Mouse (Mus musculus) cerebellum, adult 2 months (tissue): Measurements from ENCODE around the gene C1qb. TPM values are rescaled to one million over a fixed set of nuclear protein-coding genes. Genes with fewer than 3 reads are reported as not detected.

Experiments used
- DNase-seq, 2 experiments: peaks; one replicate each; pipeline ENCODE4 v3.0.0; 2021
- H3K27ac ChIP-seq: fragments of 200-500 bp; 2 replicates; pipeline ENCODE4 v1.5.1; 2012; ENCODE audit warnings: low read length, control low read depth, inconsistent platforms; ENCODE audit not compliant: insufficient read depth
- H3K27me3 ChIP-seq: fragments of 200-500 bp; 2 replicates; pipeline ENCODE4 v1.6.1; 2012; ENCODE audit warnings: inconsistent platforms, mild to moderate bottlenecking, low read length, moderate library complexity; ENCODE audit not compliant: control insufficient read depth, insufficient read depth
- H3K4me1 ChIP-seq: fragments of 200-500 bp; 2 replicates; pipeline ENCODE4 v1.6.1; 2011; ENCODE audit warnings: low read length; ENCODE audit not compliant: control insufficient read depth, insufficient read depth
- H3K4me3 ChIP-seq: fragments of 200-500 bp; replicated peaks from 2 replicates; pipeline ENCODE3; 2011; ENCODE audit warnings: mild to moderate bottlenecking, low read depth, low read length, control low read depth; ENCODE audit not compliant: insufficient read depth
- CTCF ChIP-seq: fragments of 200-500 bp; IDR thresholded peaks from 2 replicates; pipeline ENCODE4 v1.5.1; 2011; ENCODE audit warnings: low read depth, mild to moderate bottlenecking, control low read depth, low read length, moderate library complexity, borderline replicate concordance; ENCODE audit not compliant: insufficient read depth
- POLR2A ChIP-seq: fragments of 200-500 bp; IDR thresholded peaks from 2 replicates; pipeline ENCODE4 v1.6.1; 2011; ENCODE audit warnings: low read length, control low read depth, borderline replicate concordance; ENCODE audit not compliant: insufficient read depth
- WGBS: fragments of 180-500 bp; shearing (Covaris S2); methylation state at CpG from one replicate; pipeline ENCODE4 v1.1.7; 2018; 5-methylcytosine and 5-hydroxymethylcytosine counted together
- polyA plus RNA-seq: library from polyadenylated mRNA; depleted of rRNA; stranded (reverse); fragments of >200 nt; gene quantifications from 2 replicates; pipeline ENCODE4 v1.2.3, GENCODE M21; 2012

The C1qb gene
- polyA plus RNA-seq, 1 experiment: 46.8 TPM

DNA sequence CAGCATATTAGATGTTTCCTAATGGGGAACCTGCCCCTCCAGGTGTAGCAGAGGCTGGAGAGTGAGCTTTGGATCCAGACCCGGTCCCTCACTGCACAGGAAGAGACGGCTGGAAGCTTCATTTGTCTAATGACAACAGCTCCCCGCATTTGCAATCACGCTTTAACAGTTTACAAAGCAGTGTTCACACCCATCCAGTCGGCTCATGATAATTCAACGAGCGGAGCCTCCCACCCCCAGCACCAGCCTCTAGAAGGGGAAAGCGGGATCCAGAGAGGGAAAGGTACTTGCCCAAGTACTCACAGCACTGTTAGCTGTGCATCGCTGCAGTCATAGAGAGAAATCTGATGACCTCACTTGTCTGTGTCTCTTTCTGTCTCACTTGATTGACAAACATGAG is 47.5 kb downstream of the C1qb start:
- WGBS: 82% methylated on average over 9 of the region's 9 CpGs
- no peak overlapping the region for H3K27ac ChIP-seq
- H3K4me1 ChIP-seq: peaks cover 6% of the 10 kb centered on the region; the same call in 1 of the 2 replicates
- TF ChIP-seq CTCF (no peak), POLR2A (no peak)
- no peaks in the 10 kb centered on the region for H3K27me3 ChIP-seq
- no peak for DNase-seq
- H3K4me3 ChIP-seq: no peak overlapping the region

DNA sequence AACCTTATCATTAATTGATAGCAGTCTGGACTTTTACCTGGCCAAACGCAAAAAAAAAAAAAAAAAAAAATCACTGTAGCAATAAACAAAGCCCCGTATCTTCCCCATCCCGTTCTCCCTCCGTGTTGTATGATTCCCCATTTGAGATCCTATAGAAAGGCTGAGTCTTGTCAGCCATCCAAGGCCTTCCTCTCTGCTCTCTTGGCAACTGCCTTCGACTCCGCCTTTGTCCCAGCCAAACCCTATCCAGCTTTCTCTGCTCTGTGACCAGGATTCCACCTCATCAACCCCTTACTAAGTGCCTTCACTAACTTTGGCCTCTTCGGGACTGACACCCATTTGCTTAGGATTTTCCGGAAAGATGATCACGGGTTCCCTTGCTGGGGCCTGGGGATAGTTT is 48.0 kb downstream of the C1qb start:
- Histone ChIP-seq H3K27ac (no peak overlapping the region), H3K4me1 (peaks cover 9% of the 10 kb centered on the region), H3K4me3 (no peak overlapping the region), H3K27me3 (no peaks in the 10 kb centered on the region)
- DNase-seq: no peak
- TF ChIP-seq CTCF (no peak), POLR2A (no peak)
- 81% methylated on average over 9 of the region's 9 CpGs for WGBS

DNA sequence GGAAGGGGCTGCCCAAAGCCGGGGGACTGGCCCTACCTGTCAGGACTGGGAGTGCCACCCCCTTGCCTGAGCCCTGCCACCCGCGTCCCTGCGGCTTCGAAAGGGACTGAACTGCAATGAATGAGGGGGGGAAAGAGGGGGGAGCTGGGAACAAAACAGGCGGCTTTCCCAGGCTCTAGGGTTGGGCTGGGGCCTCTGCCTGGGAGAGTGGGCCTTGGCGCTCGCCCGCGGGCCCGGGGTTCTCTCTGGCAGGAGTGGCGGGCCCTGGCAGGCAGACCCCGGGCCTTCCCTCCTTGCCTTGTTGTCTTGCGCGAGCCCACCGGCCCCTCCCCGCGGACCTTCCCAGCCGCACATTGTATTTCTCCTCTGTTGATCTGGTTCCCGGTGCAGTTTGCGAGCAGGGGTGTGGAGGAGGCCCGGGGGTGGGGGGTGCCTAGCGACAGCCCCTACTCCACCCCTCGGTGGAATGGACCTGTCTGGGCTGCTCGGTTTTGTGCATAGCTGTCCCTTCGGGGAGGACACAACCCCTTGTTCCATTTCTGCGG is 49.5 kb downstream of the C1qb start:
- Histone ChIP-seq H3K4me1 (peaks cover 22% of the 10 kb centered on the region), H3K27me3 (no peaks in the 10 kb centered on the region), H3K27ac (peak overlapping the region; percentile 100), H3K4me3 (peak overlapping the region; percentile 98)
- 1% methylated on average over 27 of the region's 27 CpGs for WGBS
- TF ChIP-seq POLR2A: no peak
- TF ChIP-seq CTCF: no peak
- no peak for DNase-seq

DNA sequence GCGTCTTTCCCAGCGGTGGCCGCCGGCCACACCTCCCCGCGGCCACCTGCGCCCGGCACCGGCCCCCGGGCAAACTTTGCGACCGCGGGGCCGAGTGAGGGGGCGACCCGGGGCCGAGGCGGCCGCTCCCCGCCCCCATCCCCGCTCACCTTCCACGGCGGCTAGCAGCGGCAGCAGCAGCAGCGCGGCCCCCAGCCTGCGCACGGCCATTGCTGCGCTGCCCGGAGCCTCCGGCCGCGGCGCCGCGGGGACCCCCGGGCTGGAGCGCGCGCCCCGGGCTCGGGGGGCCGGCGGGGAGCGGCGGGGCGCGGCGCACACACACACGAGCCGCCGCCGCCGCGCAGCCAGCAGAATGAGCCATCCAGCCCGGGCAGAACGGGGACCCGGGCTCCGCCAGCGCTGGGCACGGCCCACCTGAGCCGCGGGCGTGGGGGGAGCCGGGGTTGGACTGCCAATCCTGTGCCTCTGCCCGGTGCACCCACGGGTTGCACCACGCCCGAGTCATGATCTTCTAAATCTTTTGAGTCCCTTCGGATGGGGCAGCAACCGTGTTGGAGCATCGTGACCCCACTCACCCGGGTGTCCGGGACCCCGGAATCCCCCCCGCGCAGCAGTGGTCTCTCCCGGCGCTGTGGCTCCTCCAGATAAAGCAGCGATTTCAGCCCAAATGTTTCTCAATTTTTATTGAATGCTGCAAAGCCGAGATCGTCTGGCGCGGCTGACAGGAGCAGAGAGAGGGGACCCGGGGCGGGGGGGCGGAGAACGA is 50.2 kb downstream of the C1qb start, which contains the start of gene Ephb2:
Ephb2 (minus strand) TSS at position 368 of the 766 bp plus-strand sequence.
- H3K4me3 ChIP-seq: peak within 1 kb of the TSS; percentile 98
- H3K27me3 ChIP-seq: no peaks in the 10 kb centered on the region
- H3K27ac ChIP-seq: peak within 1 kb of the TSS; percentile 100
- 1% methylated on average over 78 of the region's 88 CpGs for WGBS
- peaks cover 26% of the 10 kb centered on the region for H3K4me1 ChIP-seq
- TF ChIP-seq CTCF (no peak), POLR2A (peak; percentile 54)
- DNase-seq: peak; percentile 85 to 94

DNA sequence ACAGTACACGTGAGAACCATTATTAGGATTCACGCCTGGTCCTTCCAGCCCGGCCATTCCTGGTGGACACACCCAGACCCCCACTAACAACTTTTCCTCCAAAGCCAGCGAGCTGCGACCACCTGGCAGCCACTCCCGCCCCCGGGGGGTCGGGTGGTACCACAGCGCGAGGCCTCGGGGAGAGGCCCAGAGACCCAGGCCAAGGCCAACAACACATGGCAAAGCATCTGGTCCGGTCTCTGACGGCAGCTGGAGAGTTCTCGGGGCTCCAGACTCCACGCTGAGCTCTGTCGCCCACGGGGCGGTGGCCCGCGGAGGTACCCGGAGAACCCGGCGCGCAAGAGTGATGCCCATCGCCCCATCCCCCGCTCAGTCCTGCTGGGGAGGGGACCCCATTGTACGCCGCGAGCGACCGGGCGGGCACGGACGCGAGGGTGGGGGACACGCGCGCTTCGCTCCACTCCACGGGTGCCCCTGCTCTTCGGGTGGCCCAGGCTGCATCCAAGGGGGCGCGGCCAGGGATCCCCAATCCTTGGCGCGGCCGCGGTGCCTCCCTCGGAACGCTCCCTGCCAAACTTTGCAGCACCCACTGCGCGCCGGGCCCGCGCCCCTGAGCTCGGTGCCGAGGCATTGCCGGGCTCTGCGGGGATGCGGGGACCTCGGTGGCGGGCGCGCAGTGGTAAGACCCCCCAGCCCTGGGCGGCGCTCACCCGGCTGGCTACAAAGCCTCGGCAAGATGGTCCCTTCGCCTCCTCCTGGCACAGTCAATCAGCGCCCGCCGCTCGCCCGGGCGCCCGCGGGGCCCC is 51.0 kb downstream of the C1qb start:
- Histone ChIP-seq H3K27me3 (no peaks in the 10 kb centered on the region), H3K4me3 (peak overlapping the region; percentile 98), H3K27ac (peak overlapping the region; percentile 100), H3K4me1 (peaks cover 32% of the 10 kb centered on the region)
- TF ChIP-seq CTCF (no peak), POLR2A (no peak)
- WGBS: under 1% methylated on average over 74 of the region's 76 CpGs
- peak; percentile 60 to 67 for DNase-seq

DNA sequence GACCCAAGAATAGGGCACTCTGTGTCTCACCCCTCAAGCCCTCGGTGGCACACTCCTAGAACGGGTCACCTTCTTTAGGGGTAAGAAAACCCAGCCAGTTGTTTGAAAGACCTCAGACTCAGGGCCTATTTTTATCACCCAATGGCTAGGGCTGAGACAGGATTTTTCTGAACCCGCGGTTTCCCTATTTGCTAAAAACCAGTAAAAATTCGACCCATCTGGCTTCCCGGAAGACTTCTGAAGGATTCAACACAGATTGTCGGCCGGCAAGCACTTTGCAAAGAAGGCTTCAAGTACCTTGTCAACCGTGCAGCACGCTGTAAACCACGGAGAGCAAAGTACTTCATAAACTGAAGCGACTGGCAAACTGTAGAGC is 51.6 kb downstream of the C1qb start:
- 4% methylated on average over 12 of the region's 12 CpGs for WGBS
- TF ChIP-seq POLR2A: no peak
- H3K27ac ChIP-seq: peak overlapping the region; percentile 100
- no peaks in the 10 kb centered on the region for H3K27me3 ChIP-seq
- peaks cover 38% of the 10 kb centered on the region for H3K4me1 ChIP-seq
- no peak for DNase-seq
- H3K4me3 ChIP-seq: peak overlapping the region; percentile 98

DNA sequence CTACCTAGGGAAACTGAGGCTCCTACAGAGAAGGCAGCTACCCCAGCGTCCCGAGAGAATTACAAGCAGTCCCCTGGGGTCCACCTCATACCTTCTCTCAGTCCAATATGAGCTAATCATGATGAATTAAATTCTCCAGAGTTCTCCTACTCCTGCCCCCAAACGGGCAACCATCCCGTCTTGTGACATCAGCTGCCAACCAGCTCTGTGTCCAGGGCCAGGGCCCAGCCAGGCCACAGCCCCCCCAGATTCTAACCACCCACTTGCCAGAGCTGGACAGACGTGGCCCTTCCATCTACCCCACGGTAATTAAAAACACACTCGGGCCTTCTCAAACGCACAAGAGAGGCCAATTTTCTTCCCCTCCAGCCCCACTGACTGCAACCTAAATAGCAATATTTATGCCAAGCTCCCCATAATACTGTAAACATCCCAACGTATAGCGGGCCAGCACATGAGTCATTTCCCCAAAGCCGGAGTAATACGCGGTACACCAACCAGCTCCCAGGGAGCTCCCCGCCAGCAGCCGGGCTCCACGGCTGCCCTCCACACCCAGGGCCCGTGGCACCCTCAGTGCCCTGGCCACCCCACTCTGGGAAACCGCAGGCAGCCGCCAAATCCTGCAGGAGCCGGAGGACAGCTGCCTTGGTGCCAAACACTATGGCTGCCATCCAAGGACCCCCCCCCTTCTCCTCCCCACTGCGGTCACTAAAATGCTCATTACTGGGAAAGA is 52.2 kb downstream of the C1qb start:
- H3K27ac ChIP-seq: no peak overlapping the region; the same call in 1 of the 2 replicates
- peak; percentile 63 for DNase-seq
- H3K4me1 ChIP-seq: peaks cover 43% of the 10 kb centered on the region
- no peak for TF ChIP-seq POLR2A
- TF ChIP-seq CTCF: no peak
- peak overlapping the region; percentile 98 for H3K4me3 ChIP-seq
- WGBS: 11% methylated on average over 21 of the region's 21 CpGs
- H3K27me3 ChIP-seq: no peaks in the 10 kb centered on the region
